Mouse (Mus musculus) G1E (cell line): ENCODE data around the gene Sorcs3. TPM values are rescaled to one million over a fixed set of nuclear protein-coding genes. Genes with fewer than 3 reads are reported as not detected.
A peak's percentile ranks its signal among the peaks of the same experiment; 100 is the strongest.

ENCODE experiments used
- ATAC-seq: 2 replicates; pipeline ENCODE4 v1.8.0; 2016; ENCODE audit warnings: mild to moderate bottlenecking; ENCODE audit not compliant: insufficient number of reproducible peaks, poor library complexity, low FRiP score, severe bottlenecking; ENCODE audit errors: extremely low read depth
- DNase-seq: peaks from one replicate; pipeline ENCODE4 v3.0.0; 2012; ENCODE audit warnings: low spot score
- H3K27me3 ChIP-seq: 2 replicates; pipeline ENCODE4 v1.6.1; 2012; ENCODE audit warnings: mild to moderate bottlenecking, low read length, inconsistent platforms; ENCODE audit not compliant: insufficient read depth
- H3K36me3 ChIP-seq: replicated peaks from 2 replicates; pipeline ENCODE3; 2012; ENCODE audit warnings: mild to moderate bottlenecking, inconsistent platforms
- H3K4me1 ChIP-seq: 2 replicates; pipeline ENCODE4 v1.6.1; 2012; ENCODE audit warnings: low read depth, low read length, inconsistent platforms, mixed read lengths; ENCODE audit not compliant: insufficient read depth
- H3K4me3 ChIP-seq: 2 replicates; pipeline ENCODE4 v1.5.1; 2012; ENCODE audit warnings: low read depth, mild to moderate bottlenecking, inconsistent platforms, low read length, moderate library complexity, mixed read lengths
- H3K9me3 ChIP-seq: replicated peaks from 2 replicates; pipeline ENCODE4 v1.6.1; 2012; ENCODE audit warnings: inconsistent platforms
- CTCF ChIP-seq: IDR thresholded peaks from 2 replicates; pipeline ENCODE4 v1.5.1; 2012; ENCODE audit warnings: low read depth, low read length, inconsistent platforms, mixed read lengths
- GATA1 ChIP-seq: IDR thresholded peaks from 2 replicates; pipeline ENCODE4 v1.6.1; 2012; ENCODE audit warnings: borderline replicate concordance, low read length, inconsistent platforms, mixed read lengths
- GATA2 ChIP-seq: IDR thresholded peaks from 2 replicates; pipeline ENCODE4 v1.6.1; 2012; ENCODE audit warnings: low read depth, low read length, inconsistent platforms, borderline replicate concordance
- POLR2AphosphoS5 ChIP-seq: IDR thresholded peaks from 2 replicates; pipeline ENCODE4 v1.6.1; 2012; ENCODE audit warnings: low read depth, low read length, inconsistent platforms; ENCODE audit not compliant: insufficient replicate concordance
- TAL1 ChIP-seq: conservative IDR thresholded peaks from 2 replicates; pipeline ENCODE4 v1.6.1; 2012; ENCODE audit warnings: low read depth, low read length, inconsistent platforms, mixed read lengths
- polyA plus RNA-seq: library from polyadenylated mRNA; stranded (reverse); fragments of >175 nt; gene quantifications from 2 replicates; pipeline ENCODE4 v1.2.3, GENCODE M21; 2012
- total RNA-seq, 2 experiments: library from RNA; stranded (forward) in 1 of 2; stranded (reverse) in 1 of 2; fragments of 200-1000 nt in 1 of 2; fragments of >200 nt in 1 of 2; fragmentation: Nextera tagmentation in 1 of 2; gene quantifications; 2 replicates each; pipeline ENCODE4 v1.2.3; 2014 to 2017

Gene Sorcs3
- total RNA-seq (2014; fragmentation: Nextera tagmentation) (not detected in 2 replicates), total RNA-seq (2017) (not detected in 2 replicates), polyA plus RNA-seq (not detected in 2 replicates)

DNA sequence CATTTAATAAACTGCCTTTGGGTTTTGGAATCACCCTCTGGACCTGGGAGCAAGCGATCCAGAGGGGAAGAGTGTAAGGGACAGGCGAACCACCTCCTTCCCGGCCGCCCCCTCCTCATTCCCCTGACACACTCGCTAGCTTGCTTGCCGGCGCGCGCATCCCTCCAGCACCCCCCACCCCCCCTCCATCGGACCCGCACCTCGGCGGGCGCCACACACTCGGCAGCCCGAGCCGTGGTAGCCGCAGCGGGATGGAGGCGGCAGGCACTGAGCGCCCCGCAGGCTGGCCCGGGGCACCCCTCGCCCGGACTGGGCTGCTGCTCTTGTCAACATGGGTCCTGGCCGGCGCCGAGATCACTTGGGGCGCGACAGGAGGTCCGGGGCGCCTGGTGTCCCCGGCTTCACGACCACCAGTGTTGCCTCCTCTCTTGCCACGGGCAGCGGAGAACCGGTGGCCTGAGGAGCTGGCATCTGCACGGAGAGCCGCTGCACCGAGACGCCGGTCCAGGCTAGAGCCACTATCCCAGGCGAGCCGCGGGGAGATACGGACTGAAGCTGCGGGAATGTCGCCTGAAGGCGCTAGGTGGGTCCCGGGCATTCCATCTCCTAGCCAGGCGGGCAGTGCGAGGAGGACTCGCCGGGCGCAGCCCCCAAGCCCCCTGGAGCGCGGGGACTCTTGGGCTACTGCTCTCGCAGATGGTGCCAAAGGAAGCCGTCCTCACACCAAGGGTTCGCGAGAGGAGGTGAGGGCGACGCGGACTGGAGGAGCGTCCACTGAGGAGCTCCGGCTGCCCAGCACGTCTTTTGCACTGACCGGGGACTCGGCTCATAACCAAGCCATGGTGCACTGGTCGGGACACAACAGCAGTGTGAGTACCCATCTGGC, at the start of gene Sorcs3:
Gene Sorcs3 (plus strand): TSS at position 97 of the 886 bp plus-strand sequence.
- Histone ChIP-seq H3K4me1 (no peaks in the 10 kb centered on the region), H3K36me3 (no peaks in the 10 kb centered on the region), H3K27me3 (no peaks in the 10 kb centered on the region), H3K9me3 (peaks cover 63% of the 10 kb centered on the region), H3K4me3 (peak within 1 kb of the TSS; percentile 23; the same call in 1 of the 2 replicates)
- ATAC-seq, result no peak
- DNase-seq, result no peak
- TF ChIP-seq GATA1 (no peak), TAL1 (no peak), POLR2AphosphoS5 (no peak), CTCF (no peak)

DNA sequence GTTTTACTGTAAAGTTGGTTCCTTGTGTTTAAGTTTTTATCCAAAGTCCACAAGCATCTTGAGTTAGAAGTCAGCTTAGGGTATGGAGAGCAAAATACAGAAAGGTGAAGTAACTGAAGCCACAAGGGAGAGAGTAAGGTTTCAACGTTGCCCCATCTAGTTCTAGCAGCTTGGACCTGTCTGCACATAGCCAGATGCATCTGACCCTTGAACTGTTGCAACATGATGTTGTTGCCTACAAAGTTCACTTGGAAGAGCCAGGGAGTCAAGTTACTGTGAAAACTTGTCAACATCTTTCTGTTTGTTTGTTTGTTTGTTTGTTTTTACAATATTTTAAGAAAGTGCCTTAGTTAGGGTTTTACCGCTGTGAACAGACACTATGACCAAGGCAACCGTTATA, 40.5 kb upstream of the Sorcs3 start:
- Histone ChIP-seq H3K4me1 (no peaks in the 10 kb centered on the region), H3K36me3 (no peaks in the 10 kb centered on the region), H3K27me3 (no peaks in the 10 kb centered on the region), H3K4me3 (no peak overlapping the region), H3K9me3 (peaks cover 46% of the 10 kb centered on the region)
- DNase-seq (no peak), ATAC-seq (no peak)
- TF ChIP-seq GATA2 (no peak), CTCF (no peak), TAL1 (no peak), GATA1 (no peak), POLR2AphosphoS5 (no peak)

DNA sequence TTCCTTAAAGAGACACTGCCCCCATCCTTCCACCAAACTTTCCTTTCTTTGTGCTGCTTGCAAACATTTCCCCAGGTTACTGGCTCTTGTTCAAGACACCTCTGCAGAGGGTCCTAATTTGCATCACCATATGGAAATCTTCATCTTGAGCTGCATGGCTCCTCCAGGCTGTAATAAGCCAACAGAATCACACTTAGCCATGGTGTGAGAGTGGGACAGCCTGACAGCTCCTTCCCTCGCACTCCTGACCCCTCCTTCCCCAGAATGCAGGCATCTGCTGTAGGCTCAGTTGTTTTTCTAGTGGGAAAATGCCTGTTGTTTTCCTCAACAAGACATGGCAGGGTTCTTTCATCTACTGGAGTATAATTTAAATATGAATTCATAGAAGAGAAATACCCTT, 38.7 kb upstream of the Sorcs3 start:
- Histone ChIP-seq H3K9me3 (peaks cover 40% of the 10 kb centered on the region), H3K4me3 (no peak overlapping the region), H3K4me1 (no peaks in the 10 kb centered on the region), H3K27me3 (no peaks in the 10 kb centered on the region), H3K36me3 (no peaks in the 10 kb centered on the region)
- no peak for TF ChIP-seq TAL1
- TF ChIP-seq POLR2AphosphoS5, result no peak
- TF ChIP-seq GATA2, result no peak
- TF ChIP-seq CTCF, result no peak
- no peak for TF ChIP-seq GATA1
- ATAC-seq (no peak), DNase-seq (no peak)

DNA sequence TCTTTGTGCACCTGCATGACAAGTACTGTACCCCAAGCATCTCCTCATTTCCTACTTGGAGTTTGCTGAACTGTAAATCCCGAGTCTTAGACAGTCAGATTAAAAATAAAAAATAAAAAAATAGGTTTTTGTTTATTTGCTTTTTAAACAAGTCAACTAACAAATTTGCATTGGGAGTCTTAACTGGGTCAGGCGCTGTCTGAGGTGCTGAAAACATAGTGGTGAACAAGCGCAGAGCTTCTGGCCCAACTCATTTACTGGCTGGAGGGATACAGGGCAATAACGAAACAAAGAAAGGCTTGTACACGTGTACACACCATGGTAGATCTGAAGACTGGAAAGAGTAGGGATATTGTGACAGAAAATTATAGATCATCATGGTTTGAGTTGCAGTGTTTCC, 37.5 kb upstream of the Sorcs3 start:
- ATAC-seq, result no peak
- peaks cover 36% of the 10 kb centered on the region for H3K9me3 ChIP-seq
- DNase-seq, result no peak

DNA sequence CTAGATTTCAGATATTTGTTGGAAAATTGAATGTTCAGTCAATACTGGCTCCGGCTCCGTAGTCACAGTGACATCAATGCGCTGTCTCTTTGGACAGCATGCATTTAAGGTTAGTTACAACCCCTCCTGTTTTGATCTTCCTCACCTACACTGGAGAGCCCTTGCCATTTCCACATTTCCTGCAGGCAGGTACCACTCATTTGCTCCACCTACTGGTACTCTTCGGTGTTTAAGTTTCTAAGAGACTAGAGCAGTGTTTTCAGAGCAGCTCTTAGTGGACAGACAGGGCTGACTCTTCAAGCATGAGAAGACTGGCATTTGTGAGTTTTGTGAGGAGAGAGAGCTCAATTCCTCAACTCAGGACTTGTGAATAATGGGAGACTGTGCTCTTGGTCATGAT, 31.1 kb upstream of the Sorcs3 start:
- no peak for TF ChIP-seq POLR2AphosphoS5
- no peak for TF ChIP-seq GATA1
- Histone ChIP-seq H3K36me3 (no peaks in the 10 kb centered on the region), H3K9me3 (peaks cover 30% of the 10 kb centered on the region), H3K4me1 (no peaks in the 10 kb centered on the region), H3K4me3 (no peak overlapping the region), H3K27me3 (no peaks in the 10 kb centered on the region)
- DNase-seq, result no peak
- no peak for ATAC-seq

More for the DNA sequence above, 37.5 kb upstream of the Sorcs3 start:
- no peaks in the 10 kb centered on the region for H3K36me3 ChIP-seq
- H3K27me3 ChIP-seq, result no peaks in the 10 kb centered on the region
- H3K4me1 ChIP-seq, result no peaks in the 10 kb centered on the region
- H3K4me3 ChIP-seq, result no peak overlapping the region
- no peak for TF ChIP-seq GATA2
- TF ChIP-seq TAL1, result no peak
- no peak for TF ChIP-seq CTCF
- TF ChIP-seq POLR2AphosphoS5, result no peak
- TF ChIP-seq GATA1, result no peak

DNA sequence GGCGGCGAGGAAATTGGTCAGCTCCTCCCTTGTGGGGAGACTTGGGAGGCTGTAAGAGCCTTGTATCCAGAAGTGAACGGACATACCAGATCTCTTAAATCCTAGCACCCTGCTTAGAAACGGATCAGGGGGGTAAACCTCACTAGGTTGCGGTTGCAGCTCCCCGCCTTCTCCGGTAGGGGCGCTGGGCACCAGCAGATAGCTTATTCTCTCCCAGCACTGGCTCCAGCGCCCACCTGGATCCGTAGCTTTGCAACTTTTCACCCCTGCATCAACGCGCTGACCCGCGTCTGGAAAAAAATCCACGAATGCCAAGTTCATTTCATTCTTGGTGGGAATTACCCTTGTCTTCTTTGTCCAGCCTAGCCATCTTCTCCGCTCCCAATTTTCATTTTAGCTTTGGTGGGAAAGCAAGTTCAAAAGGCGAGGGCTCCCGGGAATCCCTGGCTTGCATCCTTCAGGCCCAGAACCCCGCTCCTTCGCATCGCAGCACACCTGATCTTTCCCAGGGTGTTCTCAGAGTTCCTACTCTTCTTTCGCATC, 1.8 kb upstream of the Sorcs3 start:
- ATAC-seq (no peak), DNase-seq (no peak)
- H3K27me3 ChIP-seq, result no peaks in the 10 kb centered on the region
- H3K4me3 ChIP-seq, result no peak overlapping the region
- no peaks in the 10 kb centered on the region for H3K36me3 ChIP-seq
- TF ChIP-seq POLR2AphosphoS5 (no peak), GATA1 (no peak), GATA2 (no peak), CTCF (no peak), TAL1 (no peak)
- H3K4me1 ChIP-seq, result no peaks in the 10 kb centered on the region
- H3K9me3 ChIP-seq, result peaks cover 62% of the 10 kb centered on the region
